Mouse (Mus musculus) activated CD4-positive, CD25-positive, alpha-beta regulatory T cell (primary cell): ENCODE data around the gene Gid4. TPM values are rescaled to one million over a fixed set of nuclear protein-coding genes. Genes with fewer than 3 reads are reported as not detected.

Source experiments
- polyA plus RNA-seq, 2 experiments: library from polyadenylated mRNA; unstranded; fragments of 100-300 nt; shearing (Covaris generic); gene quantifications; one replicate each; pipeline ENCODE4 v1.2.1; 2017

The Gid4 gene
- 10 to 100 TPM; 12.7 to 20.7 TPM for polyA plus RNA-seq

DNA sequence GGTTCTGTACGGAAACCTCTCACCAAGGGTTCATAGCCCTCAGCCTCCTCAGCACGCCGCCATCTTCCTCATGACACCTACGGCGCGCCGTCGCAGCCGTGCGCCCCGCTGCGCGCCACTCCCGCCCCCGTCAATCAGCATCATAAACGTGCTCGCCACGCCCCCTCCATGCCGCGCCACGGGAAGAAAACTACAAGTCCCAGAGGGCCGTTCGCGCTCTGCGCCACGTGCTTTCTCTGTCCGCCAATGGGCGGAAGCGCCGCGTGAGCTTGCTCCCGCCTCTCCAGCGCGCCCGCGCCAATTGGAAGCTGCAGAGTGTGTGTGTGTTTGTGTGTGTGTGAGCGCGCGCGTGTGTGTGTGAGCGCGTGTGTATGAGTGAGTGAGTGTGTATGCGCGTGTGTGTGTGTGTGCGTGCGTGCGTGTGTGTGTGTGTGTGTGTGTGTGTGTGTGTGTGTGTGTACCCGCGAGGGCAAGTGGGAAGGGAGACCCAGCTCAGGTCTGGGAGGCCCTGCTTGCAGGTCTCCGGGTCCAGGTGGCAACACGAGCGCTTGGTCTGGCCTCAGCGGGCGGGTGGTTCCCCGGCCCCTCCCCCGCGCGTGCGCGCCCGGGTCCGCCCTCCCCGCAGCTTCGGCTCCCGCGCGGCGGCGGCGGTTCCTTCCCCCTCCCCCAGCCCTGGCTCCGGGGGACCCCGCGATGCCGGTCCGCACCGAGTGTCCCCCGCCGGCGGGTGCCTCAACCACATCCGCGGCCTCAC, at the start of gene Gid4:
TSS of gene Gid4 (plus strand) at position 183 of the 754 bp plus-strand sequence.

DNA sequence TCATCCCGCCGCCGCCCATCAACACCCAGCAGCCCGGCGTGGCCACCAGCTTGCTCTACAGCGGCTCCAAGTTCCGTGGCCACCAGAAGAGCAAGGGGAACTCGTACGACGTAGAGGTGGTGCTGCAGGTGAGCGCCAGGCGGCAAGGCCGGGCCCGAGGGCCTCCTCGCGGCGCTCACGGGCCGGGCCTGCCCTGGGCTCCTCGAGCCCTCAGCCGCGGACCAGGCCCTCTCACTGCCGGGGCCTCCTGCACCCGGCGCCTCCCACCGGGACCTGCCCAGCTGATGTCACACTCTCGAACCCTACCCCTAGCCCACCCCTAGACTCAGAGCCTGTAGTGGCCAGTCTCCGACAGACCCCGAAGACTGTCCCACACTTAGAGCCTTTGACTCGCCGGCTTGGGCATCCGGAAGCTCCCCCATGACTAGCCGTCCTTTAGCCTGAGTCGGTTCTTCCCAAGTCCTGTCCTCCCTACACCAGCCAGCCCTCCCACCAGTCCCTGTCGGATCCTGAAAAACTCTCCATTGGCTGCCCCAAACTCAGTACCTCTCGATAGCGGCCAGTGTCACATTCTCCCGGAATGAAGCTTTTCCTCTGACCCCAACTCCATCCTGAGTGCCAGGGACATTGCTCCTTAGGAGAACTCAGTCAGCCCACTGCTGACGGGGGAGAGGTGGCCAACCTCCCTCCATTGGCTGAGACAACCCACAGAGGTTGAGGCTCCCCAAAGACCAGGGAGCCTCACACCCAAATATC, 950 bp downstream of the Gid4 start, which contains the start of gene Atpaf2:
TSS of gene Atpaf2 (minus strand) at position 741 of the 756 bp plus-strand sequence.

DNA sequence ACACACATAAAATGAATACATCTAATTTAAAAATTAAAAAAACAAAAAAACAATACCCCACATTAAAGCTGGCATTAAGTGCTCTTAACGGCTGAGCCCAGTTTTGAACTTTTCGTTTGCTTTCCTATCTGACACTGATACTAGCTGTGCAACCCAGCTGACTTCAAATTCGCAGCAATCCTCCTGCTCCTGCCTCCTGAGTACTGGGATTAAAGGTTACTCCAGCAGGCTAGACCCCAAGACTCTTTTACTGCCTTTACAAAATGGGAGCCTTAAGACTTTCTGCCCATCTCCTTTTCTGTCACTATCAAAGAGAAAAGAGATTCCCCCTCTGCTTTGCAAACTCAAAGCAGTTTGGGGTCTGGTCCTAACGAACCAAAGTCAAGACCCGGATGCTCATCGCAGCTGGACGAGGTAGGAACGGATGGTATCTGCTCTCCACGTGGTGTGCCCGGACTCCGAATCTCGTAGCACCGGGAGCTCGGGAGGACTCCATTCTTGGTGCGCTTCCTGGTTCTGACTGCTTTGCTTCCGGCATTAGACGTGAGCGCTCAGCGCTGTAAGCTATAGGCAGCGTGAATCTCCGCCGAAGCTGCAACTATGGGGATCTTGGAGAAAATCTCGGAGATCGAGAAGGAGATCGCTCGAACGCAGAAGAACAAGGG, 37.3 kb downstream of the Gid4 start, which contains the start of gene Drg2:
TSS of gene Drg2 (plus strand) at position 512 of the 665 bp plus-strand sequence.

DNA sequence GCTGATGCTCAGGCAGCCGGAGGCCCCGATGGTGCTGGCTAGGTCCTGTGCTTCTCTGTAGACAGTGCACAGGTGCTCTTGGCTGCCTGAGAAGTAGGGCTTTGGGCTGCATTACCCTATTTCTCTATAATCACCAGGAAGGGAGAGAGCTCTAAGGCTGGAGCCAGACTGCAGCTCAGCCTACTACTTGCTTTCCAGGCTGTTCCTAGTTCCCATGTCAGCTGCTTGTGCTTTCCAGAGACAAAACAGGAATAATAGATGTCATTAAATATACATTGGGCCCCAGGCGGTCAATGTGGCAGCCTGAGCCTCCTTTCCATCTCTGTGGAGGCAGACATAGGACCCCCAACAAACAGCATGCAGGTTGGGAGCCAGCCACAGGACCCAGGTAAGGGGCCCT, 52.1 kb downstream of the Gid4 start, which contains the start of gene Myo15:
TSS of gene Myo15 (plus strand) at position 301 of the 400 bp plus-strand sequence.

Other genes with a start within 250 kb of the Gid4 start
- gene Srebf1, start 194.6 kb upstream of the Gid4 start, polyA plus RNA-seq: 10 to 100 TPM; 56.2 to 57.7 TPM
- gene Tom1l2, start 64.2 kb upstream of the Gid4 start, polyA plus RNA-seq: 10 to 100 TPM; 22.7 to 25.4 TPM
- 1 to 10 TPM in 1 of 2 experiments, under 1 TPM in 1; 0.27 to 1.0 TPM for gene Drc3, start 63.8 kb upstream of the Gid4 start, polyA plus RNA-seq
- gene Atpaf2, start 1.3 kb downstream of the Gid4 start, polyA plus RNA-seq: 10 to 100 TPM; 38.8 to 44.1 TPM
- 10 to 100 TPM; 42.2 to 53.7 TPM for gene Drg2, start 37.4 kb downstream of the Gid4 start, polyA plus RNA-seq
- under 1 TPM in 1 of 2 experiments, not detected in 1; 0.25 TPM for gene Myo15, start 52.2 kb downstream of the Gid4 start, polyA plus RNA-seq
- gene Alkbh5, start 119.2 kb downstream of the Gid4 start, polyA plus RNA-seq: 10 to 100 TPM; 17.2 to 26.4 TPM